Mouse (Mus musculus) mesoderm, embryonic 11.5 days (tissue): ENCODE results near the gene Vax2.

ENCODE experiments used
- DNase-seq: peaks from one replicate; pipeline ENCODE4 v3.0.0-alpha.2; 2012; ENCODE audit warnings: low read depth, low spot score

Gene Vax2

GRCm38 (mm10) chr6:83711067-83711675 is at the start of gene Vax2:
Vax2 (plus strand) TSS chr6:83711264.
- DNase-seq, result peak; percentile 86

DNA sequence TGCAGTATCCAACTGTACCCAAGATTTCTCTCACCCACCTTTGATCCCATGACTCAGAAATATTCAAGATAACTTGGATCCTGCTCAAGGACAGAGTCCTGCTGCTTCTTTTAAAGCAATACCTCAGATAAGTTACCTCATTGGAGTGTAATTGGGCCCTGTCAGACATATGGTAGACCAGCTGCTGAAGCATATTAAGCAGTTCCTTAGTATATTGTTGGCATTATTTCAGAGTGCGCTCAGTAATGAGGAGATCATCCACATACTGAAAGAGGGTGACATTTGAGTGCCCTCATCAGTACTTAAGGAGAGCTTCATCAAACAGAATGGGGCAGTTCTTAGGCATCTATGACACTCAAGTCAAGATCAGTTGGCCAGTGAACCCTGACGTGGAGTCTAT is 46.1 kb upstream of the Vax2 start:
- DNase-seq, result no peak

GRCm38 (mm10) chr6:83673395-83673794 is 37.7 kb upstream of the Vax2 start:
- DNase-seq, result peak; percentile 78

DNA sequence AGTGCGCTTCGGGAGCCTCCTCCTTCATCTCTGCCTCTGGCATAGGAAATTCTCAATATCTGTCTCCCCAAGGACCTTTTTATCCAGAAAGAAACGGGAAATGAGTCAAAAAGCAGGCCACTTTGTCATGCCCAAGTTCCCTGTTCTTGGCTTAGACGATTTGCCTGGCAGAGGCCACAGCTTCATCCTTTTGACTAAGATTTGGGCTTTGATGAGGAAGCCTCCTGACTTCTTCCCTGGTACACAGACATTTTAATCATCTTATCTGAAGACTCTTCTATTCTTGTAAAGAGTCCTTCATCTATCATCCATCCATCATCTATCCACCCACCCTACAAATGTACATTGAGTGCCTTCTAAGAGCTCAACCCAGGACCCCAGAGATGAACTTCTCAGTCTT is 33.3 kb upstream of the Vax2 start, which contains the start of gene Cd207:
Gene Cd207, minus strand, starts transcription at position 101 of the 400 bp plus-strand sequence.
- DNase-seq, result no peak

GRCm38 (mm10) chr6:83689374-83689773 is 21.7 kb upstream of the Vax2 start:
- DNase-seq, result no peak

GRCm38 (mm10) chr6:83690277-83690676 is 20.8 kb upstream of the Vax2 start:
- DNase-seq, result peak; percentile 73

- DNase-seq, result no peak
Observed at GRCm38 (mm10) chr6:83690936-83691335, 20.1 kb upstream of the Vax2 start.

- DNase-seq, result no peak
Observed at GRCm38 (mm10) chr6:83692962-83693361, 18.1 kb upstream of the Vax2 start.

DNA sequence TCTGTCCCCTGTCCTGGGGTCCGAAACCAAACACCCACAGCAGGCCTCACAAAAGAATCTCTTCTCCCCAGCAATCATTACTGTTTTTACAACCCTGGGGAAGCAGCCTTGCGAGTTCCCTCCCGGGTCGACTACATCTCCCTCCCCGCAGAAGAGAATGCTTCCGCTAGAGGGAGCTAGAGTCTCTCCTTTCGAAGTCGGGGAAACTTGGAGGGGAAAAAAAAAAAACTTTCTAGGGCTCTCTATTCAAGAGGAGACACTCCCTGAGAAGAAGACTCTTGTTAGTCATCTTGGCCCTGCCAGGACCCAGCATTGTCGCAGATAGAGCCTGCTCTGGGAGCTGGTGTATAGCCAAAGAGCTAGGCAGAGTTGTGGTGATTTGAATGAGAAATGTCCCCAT is 17.2 kb upstream of the Vax2 start:
- peak; percentile 88 for DNase-seq

- no peak for DNase-seq
Observed at GRCm38 (mm10) chr6:83695731-83696130, 15.3 kb upstream of the Vax2 start.

- DNase-seq, result no peak
Observed at GRCm38 (mm10) chr6:83696684-83697083, 14.4 kb upstream of the Vax2 start.

GRCm38 (mm10) chr6:83697932-83698331 is 13.1 kb upstream of the Vax2 start:
- no peak for DNase-seq

DNA sequence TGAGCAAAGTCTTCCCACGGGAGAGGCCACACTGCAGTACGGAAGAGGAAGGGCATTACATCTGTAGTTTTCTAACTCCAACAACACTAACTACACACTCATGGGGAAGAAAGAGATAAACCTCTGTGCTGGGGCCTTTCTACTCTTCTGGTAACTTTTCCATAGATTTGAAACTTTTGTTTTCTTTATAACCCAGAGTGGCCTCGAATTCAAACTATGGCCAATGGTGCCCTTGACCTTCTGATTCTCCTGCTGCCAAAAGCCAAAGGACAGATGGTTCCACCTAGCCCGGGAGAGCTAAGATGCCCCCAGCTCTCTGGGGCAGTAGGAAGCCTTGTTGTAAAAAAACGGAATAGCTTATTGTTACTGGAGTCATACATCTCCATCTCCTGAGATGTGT is 11.1 kb upstream of the Vax2 start:
- DNase-seq, result no peak

GRCm38 (mm10) chr6:83701001-83701400 is 10.1 kb upstream of the Vax2 start:
- DNase-seq, result no peak

DNA sequence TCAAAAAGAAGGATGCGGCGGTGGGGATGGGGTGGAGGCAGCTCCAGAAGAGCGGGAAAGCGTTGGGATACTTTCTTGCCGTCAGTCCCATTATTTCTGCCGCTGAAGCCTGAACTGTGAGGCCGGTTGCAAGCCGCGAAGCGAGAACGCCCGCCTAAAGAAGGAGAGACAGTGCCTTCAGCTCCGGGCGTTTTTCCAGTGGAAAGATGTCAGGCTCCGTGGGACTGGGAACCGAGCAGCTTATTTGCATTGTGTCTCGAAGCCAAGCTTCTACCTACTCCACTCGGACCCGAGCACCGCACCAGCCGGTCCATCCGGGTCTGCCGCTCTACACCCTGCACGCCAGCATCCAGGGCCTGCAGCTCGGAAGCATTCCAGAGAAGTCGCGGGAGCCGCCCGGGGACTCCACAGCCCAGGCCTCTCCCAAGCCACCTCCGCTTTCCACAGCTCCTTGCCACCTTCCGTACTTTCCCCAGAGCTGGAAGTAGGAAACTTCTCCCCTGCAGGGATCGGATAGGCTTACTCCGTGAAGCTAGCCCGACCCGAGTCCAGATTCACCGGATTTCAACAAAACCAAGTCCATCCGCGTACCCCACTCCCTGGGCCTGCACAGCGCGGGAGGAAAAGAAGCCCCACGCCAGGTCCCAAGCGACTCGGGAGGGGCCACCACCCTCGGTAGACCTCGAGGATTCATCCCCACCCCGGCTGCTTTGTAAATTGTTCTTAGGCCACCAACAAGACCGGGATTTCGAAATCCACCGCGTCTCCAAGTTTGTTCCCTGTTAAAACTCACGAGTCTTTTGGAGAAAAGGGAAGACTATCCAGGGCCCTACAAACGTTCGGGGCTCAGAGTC is 8.7 kb upstream of the Vax2 start:
- no peak for DNase-seq

- no peak for DNase-seq
Observed at GRCm38 (mm10) chr6:83703000-83703721, 7.9 kb upstream of the Vax2 start.

DNA sequence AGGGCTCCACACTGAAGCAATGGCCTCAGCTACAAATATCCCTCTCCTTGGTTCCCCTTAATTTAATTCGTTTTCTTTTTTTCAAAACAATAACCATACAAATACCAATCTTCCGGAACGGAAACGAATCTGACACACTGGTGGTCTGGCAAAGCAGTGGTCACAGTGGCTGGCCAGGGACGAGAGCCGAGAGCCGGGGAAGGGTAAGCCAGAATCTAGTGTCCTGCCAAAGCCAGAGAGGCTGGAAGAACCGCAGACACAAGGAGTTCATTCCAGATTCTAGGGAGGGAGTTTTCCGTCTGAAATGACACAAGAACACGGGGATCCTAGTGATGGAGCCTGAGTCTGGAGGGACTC is 7.4 kb upstream of the Vax2 start:
- no peak for DNase-seq

DNA sequence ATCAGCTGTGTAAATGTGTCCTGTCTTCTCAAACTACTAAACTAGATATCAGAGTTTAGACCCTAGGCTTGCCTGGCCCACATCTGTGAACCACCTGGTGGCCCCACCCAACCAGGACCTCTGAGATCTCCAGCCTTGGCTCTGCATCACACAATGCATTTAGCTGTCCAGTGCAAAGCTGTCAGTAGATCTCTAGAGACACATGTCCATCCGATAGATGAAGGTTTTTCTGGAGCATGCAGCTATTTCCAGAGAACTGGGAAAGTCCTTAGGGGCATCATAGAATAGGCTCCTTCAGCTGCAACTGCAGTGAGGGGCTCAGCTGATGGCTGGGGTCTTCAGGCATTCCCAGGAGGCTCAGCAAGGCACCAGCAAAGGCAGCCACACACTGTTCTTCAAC is 6.8 kb upstream of the Vax2 start:
- DNase-seq, result no peak

DNA sequence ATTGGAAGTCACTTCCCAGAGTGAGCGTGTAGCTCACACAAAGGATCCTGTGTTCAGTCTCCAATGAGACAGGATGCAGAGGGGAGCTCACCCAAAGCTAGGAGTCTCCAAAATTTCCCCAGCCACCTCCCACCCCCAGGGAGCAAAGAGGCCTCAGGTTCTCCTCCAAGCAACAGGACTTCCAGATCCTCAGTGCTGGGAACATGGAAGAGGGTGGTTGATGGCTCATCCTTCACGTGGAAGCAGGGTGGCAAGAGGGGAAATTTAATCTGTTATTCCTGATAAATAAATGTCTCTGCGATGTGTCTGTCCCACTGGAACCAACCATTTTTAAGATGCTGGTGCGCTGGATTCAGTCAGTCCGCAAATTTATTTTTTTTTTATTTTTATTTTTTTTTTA is 6.4 kb upstream of the Vax2 start:
- no peak for DNase-seq

DNA sequence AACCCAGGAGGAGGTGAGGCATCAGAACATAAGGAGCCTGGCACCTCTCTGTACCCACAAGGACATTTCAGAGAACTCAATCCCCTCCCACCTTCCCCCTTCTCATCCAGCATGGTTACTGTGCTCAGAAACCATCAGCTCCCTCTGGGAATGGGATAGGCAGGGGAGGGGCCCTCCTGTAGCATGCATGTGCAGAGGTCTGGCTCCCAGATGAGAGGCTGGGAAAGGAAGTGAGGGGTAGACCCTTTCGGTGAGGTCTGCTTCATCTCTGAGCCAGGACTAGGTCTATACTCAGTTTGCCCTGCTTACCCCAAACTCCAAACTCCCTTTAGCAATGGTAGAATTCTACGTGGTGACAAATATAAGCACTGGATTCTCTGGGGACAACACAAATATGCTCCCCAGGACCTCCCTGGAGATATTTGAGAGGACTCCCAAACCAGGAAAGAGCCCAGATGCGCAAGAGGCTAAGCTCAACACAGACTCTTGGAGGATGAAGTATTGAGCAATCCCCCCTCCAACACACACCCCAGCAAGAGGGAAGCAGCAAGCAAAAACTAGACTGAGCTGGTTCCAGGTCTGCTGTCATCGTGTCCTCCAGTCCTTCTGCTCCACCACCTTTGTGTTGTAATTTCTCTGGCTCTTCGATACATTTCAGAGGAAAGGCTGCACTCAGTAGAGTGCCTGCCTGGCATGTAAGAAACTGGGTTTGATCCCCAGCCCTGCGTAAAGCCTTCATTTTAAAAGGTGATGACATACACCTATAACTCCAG is 3.1 kb upstream of the Vax2 start:
- DNase-seq, result no peak

- DNase-seq, result no peak
Observed at GRCm38 (mm10) chr6:83710361-83711066, 550 bp upstream of the Vax2 start.
